Mouse (Mus musculus): ENCODE measurements around the gene Gtf3c2. TPM values are rescaled to one million over a fixed set of nuclear protein-coding genes. Genes with fewer than 3 reads are reported as not detected.

The Gtf3c2 gene
- total RNA-seq, 2 experiments from 2014 or later: 21.8 to 24.5 TPM

DNA sequence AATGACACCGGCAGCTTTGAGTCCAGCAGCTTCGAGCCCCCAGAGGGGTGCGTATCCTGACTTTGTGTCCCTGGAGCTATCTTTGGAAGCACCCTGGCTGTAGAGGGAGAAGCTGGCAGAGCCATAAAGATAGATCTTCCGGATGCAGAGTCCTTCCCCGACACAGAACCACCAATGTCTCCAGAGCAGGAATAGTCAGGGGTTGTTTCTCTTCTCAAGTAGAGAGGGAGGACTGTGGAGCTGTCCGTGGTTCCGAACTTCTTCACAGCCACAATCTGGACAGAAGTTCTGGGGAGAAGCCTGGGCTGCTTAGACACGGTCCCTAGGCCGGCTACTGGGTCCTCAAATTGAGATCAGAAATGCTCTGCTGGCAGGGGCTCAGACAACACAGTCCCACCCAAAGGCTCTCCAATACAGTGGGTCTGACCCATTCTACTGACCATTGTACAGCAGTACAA is 40.9 kb downstream of the Gtf3c2 start:
- no peak for DNase-seq

DNA sequence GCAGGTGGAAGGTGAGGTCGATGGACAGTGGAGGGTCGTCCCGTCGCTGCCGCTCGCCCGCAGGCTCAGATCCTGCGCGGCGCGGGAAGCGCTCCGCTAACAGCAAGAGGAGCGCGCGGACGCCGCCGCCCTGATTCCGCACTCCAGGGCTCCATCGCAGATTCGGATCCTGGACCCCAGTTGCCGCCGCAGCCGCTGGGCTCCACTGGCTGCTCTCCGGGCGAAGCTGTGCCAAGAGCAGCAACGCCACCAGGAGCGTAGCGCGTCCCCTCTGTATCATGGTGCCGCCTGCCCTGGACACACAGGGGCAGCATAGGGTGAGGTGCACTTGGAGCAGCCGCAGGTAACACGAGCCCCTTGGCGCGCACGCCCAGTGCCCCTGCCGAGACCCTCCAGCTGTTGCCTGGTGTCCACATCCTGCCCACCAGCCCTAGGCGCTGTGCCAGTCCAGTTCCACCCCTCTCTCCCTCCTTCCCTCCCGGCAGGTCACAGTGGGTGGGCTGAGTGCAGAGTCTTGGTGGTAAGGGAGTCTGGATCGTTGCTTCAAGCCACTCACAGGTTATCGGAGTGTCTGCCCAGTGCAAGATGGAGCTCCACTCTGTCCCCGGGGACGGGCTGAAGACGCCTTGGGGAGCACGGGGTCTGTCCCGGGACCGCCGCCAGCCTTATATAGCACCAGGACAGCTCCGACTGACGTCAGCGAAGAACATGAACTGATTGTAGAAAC is 41.5 kb downstream of the Gtf3c2 start, which contains the start of gene Ucn:
Gene Ucn (minus strand): TSS at position 589 of the 727 bp plus-strand sequence.
- no peak for DNase-seq

DNA sequence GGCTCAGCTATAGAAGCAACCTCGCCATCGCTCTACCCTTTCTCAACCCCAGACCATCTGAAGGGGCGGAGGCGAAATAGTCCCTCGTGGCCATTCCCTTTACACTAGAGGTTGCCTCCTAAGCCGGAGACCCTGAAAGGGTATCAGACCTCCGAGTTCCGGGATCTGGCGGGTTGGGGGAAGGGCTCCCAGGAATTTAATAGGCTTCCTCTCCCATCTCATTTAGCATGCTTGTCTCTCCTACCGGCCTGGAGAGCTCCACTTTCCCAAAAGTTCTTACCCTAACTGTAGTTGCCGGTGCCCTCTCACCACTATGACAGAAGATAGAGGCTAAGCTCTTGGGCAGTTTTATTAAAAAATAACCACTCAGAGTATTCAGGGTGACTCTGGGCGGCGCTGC is 42.3 kb downstream of the Gtf3c2 start:
- no peak for DNase-seq

DNA sequence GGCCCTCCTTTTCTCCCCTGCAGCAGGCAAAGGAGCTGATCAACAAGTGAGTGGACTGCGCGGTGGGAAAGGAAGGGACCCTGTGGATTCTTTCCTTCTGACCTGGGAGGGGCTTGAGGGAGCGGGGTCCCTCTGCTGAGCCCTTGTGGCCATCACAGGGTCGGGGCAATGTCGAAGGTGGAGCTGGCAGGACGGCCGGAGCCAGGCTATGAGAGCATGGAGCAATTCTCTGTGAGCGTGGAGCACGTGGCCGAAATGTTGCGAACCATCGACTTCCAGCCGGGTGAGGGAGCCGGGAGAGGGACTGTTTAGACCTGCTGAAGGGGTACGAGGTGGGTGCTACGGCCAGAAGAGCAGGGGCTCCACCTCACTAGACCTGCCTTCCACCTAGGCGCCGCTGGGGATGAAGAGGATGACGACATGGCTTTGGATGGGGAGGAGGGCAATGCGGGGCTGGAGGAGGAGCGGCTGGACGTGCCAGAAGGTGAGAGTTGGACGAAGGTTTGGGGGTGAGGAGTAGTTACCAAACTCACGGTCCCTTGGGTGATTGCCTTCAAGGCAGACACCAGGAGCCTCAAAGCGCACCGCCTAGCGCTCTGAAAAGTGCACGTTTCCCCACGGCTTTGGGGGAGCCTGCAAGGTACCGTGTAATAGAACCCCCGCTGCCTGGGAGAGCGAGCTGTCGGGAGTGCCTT is 43.1 kb downstream of the Gtf3c2 start:
- DNase-seq: no peak

DNA sequence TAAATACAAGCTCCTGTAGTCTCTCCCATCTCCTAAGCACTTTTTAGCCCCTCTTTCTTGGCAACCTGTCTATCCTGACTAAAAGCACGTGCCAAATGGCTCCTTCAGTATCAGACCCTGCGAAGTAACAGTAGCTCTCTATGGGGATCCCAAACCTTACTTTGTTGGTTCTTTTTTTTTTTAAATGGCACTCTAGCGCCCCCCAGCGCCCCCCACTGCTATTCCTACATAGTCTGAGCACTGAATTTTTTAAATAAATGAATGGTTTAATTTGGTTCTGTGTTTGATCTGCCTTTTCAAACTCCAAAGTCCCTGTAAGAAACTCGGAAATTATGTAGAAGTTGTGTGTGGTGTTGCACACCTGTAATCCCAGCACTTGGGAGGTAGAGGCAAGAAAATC is 53.9 kb downstream of the Gtf3c2 start:
- no peak for DNase-seq

DNA sequence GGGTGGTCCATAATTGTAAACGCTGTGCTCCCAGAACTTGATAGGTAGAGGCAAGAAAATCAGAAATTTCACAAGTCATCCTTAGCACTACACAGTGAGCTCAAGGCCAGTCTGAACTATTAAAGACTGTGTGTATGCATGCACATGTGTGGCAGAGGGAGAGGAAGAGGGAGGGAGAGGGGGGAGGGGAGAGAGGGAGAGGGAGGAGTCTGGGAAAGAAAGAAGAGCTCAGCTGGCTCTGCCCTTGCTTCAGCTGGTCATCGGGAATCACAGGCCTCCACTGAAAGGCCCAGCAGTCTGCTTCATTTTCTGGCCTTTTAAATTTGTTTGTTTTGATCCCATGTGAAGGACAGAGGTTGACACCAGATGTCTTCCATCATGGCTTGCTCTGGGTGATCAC is 56.5 kb downstream of the Gtf3c2 start:
- no peak for DNase-seq

DNA sequence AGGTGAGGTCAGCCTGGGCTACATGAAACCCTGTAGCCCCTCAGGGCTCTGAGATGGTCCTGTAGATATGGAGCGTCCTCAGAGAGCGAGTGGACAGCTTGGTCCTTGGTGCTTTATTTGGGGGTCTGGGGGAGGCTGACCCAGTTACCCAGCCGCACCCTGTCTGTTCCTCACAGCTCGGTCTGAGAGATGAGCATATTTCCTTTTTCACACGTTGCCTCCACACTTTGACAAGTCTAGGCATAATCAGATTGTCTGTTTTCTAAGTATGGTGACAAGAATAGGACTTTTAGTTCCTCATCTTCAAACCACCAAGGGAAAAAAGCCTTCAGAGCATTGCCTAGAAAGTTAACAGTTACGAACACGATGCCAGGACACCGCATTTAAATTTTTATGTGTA is 58.8 kb downstream of the Gtf3c2 start:
- no peak for DNase-seq

DNA sequence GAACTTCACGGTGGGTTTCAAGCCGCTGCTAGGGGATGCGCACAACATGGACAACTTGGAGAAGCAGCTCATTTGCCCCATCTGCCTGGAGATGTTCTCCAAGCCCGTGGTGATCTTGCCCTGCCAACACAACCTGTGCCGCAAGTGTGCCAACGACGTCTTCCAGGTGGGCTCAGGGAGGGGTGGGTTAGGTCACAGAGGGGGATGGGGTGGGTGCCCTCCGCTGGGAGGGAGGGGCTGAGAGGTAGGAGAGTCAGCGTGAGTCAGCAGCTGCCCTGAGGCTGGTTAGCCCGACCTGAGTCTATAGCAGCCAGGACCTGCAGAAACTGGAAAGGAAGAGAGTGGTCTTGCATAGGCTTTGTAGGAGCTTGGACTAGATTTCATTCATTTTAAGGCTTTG is 63.0 kb downstream of the Gtf3c2 start:
- peak; percentile 34 for DNase-seq

DNA sequence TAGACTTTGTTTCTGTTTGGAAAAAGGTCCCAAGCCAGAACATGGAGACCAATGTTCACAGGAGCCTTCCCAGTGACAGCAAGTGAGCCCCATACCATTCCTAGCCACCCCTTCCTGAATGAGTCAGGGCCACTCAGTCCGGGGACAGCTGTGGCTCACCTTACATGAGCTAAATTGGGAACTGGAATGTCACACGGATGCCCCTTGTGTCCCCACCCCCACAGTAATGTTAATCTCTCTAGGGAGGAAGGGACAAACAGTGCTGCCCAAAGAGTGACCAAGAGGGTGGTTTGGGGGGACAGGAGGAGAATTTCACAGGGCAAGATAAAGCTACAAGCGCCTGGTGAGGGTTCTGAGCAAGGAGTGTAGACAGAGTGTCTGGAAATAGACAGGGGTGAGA is 63.6 kb downstream of the Gtf3c2 start, which contains the start of gene Trim54:
Gene Trim54 (plus strand): TSS at position 359 of the 400 bp plus-strand sequence.
- DNase-seq: peak; percentile 76

DNA sequence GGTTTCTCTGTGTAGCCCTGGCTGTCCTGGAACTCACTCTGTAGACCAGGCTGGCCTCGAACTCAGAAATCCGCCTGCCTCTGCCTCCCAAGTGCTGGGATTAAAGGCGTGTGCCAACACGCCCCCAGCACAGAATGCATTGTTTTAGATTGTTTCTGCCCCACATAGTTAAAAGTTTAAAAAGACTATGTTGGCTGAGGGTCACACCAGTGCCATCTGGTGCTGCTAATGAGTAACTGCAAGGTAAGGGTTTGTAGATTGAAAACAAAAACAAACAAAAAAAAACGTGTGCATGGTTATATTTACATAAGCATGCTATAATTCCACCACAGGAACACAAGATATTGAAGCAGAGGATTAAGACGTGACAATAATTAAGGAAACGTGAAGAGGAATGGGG is 69.2 kb downstream of the Gtf3c2 start:
- no peak for DNase-seq

DNA sequence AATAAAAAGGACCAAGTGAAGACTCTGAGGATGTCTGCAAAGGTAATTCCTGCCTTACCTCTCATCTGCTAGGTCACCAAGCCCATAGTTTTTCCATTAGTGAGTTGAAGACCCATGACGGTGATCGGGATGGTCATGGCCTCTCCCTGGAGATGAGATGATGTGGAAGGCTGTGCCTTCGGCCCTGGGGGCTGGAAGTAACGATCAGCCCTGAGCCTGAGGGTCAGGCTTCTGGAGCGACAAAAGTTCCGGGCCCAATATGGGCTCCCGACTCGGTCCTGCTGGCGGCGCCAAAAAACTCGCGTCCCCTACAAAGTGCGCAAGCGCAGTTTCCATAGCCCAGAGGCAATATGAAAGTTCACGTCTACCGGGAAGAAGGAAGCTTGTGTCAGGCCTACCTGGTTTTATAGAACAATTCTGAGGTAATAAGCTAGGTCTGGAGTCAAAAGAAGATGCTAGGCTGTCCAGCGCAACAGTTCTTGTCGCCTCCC is 71.9 kb downstream of the Gtf3c2 start, which contains the start of gene Slc30a3:
Gene Slc30a3 (minus strand): TSS at position 238 of the 491 bp plus-strand sequence.
- no peak for DNase-seq

Other genes starting within 250 kb of the Gtf3c2 start
- gene Cgref1, start 234.6 kb downstream of the Gtf3c2 start, total RNA-seq (2021): 1 to 10 TPM; 3.4 to 4.3 TPM
- 10 to 100 TPM; 69.8 to 81.6 TPM for gene Preb, start 219.8 kb downstream of the Gtf3c2 start, total RNA-seq (2021)
- gene Tcf23, start 211.5 kb downstream of the Gtf3c2 start, total RNA-seq (2021): under 1 TPM; 0.18 to 0.21 TPM
- 10 to 100 TPM; 41.8 to 44.4 TPM for gene Atraid, start 131.8 kb downstream of the Gtf3c2 start, total RNA-seq (2021)
- gene Slc5a6, start 131.2 kb downstream of the Gtf3c2 start, total RNA-seq (2021): 1 to 10 TPM; 2.5 to 3.5 TPM
- gene Cad, start 125.4 kb downstream of the Gtf3c2 start, total RNA-seq (2021): 10 to 100 TPM; 19.3 to 25.1 TPM
- gene Dnajc5g, start 73.9 kb downstream of the Gtf3c2 start, total RNA-seq (2021): not detected
- gene Slc30a3, start 71.9 kb downstream of the Gtf3c2 start, total RNA-seq (2021): under 1 TPM in 1 of 2 experiments, not detected in 1; 0.13 TPM
- 100 to 1,000 TPM; 303 to 342 TPM for gene Trim54, start 63.4 kb downstream of the Gtf3c2 start, total RNA-seq (2021)
- not detected for gene Ucn, start 41.3 kb downstream of the Gtf3c2 start, total RNA-seq (2021)
- 10 to 100 TPM; 22.9 to 25.6 TPM for gene Mpv17, start 25.9 kb downstream of the Gtf3c2 start, total RNA-seq (2021)
- under 1 TPM; 0.26 to 0.35 TPM for gene Gm29609, start 233 bp downstream of the Gtf3c2 start, total RNA-seq (2021)
- gene Snx17, start 13.1 kb upstream of the Gtf3c2 start, total RNA-seq (2021): 10 to 100 TPM; 28.3 to 31.1 TPM
- gene Eif2b4, start 13.3 kb upstream of the Gtf3c2 start, total RNA-seq (2021): 10 to 100 TPM; 51.5 to 63.1 TPM
- 1 to 10 TPM; 5.4 to 5.7 TPM for gene Zfp513, start 22.2 kb upstream of the Gtf3c2 start, total RNA-seq (2021)
- 10 to 100 TPM; 32.6 to 35.4 TPM for gene Ppm1g, start 40.5 kb upstream of the Gtf3c2 start, total RNA-seq (2021)
- gene Nrbp1, start 60.7 kb upstream of the Gtf3c2 start, total RNA-seq (2021): 10 to 100 TPM; 52.2 to 55.9 TPM
- not detected for gene Gm9970, start 61.1 kb upstream of the Gtf3c2 start, total RNA-seq (2021)
- gene Krtcap3, start 71.5 kb upstream of the Gtf3c2 start, total RNA-seq (2021): 1 to 10 TPM; 1.8 to 1.9 TPM
- 10 to 100 TPM; 21.0 to 24.4 TPM for gene Ift172, start 111.0 kb upstream of the Gtf3c2 start, total RNA-seq (2021)
- 1 to 10 TPM; 1.5 to 3.1 TPM for gene Fndc4, start 115.9 kb upstream of the Gtf3c2 start, total RNA-seq (2021)
- gene Gckr, start 117.3 kb upstream of the Gtf3c2 start, total RNA-seq (2021): not detected

Measured in gastrocnemius, postnatal 25 days (tissue).